Mouse (Mus musculus) limb, embryonic 14.5 days (tissue): Measurements from ENCODE around the gene Foxb2. TPM values are rescaled to one million over a fixed set of nuclear protein-coding genes. Genes with fewer than 3 reads are reported as not detected.

ENCODE experiments used
- ATAC-seq: fragments of 200-750 bp; cut with Nextera tagmentation; 2 replicates; pipeline ENCODE4 v1.8.0; 2017; ENCODE audit warnings: low read depth, moderate number of reproducible peaks, moderate TSS enrichment; ENCODE audit not compliant: low FRiP score
- DNase-seq: peaks from one replicate; pipeline ENCODE4 v3.0.0-alpha.2; 2015; ENCODE audit warnings: low spot score
- H3K27ac ChIP-seq: fragments of 300-500 bp; sonication (generic); replicated peaks from 2 replicates; pipeline ENCODE4 v1.5.1; 2014; ENCODE audit warnings: low read depth, mild to moderate bottlenecking, low read length, moderate library complexity, mixed read lengths
- H3K27me3 ChIP-seq: fragments of 300-500 bp; sonication (generic); 2 replicates; pipeline ENCODE4 v1.6.1; 2014; ENCODE audit warnings: low read length, mixed read lengths; ENCODE audit not compliant: control insufficient read depth, insufficient read depth
- H3K36me3 ChIP-seq: fragments of 300-500 bp; sonication (generic); 2 replicates; pipeline ENCODE4 v1.6.1; 2014; ENCODE audit warnings: mild to moderate bottlenecking, low read length, moderate library complexity, mixed read lengths; ENCODE audit not compliant: control insufficient read depth, insufficient read depth
- H3K4me1 ChIP-seq: fragments of 300-500 bp; sonication (generic); 2 replicates; pipeline ENCODE4 v1.6.1; 2014; ENCODE audit warnings: antibody characterized with exemption, low read length, mixed read lengths; ENCODE audit not compliant: control insufficient read depth, insufficient read depth
- H3K4me2 ChIP-seq: fragments of 300-500 bp; sonication (generic); replicated peaks from 2 replicates; pipeline ENCODE4 v1.6.1; 2014; ENCODE audit warnings: low read depth, mild to moderate bottlenecking, low read length, moderate library complexity; ENCODE audit not compliant: severe bottlenecking
- H3K4me3 ChIP-seq: fragments of 300-500 bp; sonication (generic); replicated peaks from 2 replicates; pipeline ENCODE4 v1.5.1; 2014; ENCODE audit warnings: low read length
- H3K9ac ChIP-seq: fragments of 300-500 bp; sonication (generic); 2 replicates; pipeline ENCODE4 v1.6.1; 2014; ENCODE audit warnings: mild to moderate bottlenecking, low read depth, low read length, moderate library complexity; ENCODE audit not compliant: severe bottlenecking
- H3K9me3 ChIP-seq: fragments of 300-500 bp; sonication (generic); 2 replicates; pipeline ENCODE4 v1.6.1; 2016; ENCODE audit warnings: low read length; ENCODE audit not compliant: control insufficient read depth
- POLR2A ChIP-seq: fragments of 200-500 bp; IDR thresholded peaks from 2 replicates; pipeline ENCODE4 v1.8.0; 2012; ENCODE audit warnings: inconsistent platforms, mild to moderate bottlenecking, moderate library complexity, borderline replicate concordance; ENCODE audit not compliant: insufficient read depth, insufficient read length; ENCODE audit errors: extremely low read depth
- WGBS: fragments of 180-500 bp; shearing (Covaris S2); extraction: QIAGEN DNeasy Blood & Tissue Kit; methylation state at CpG from one replicate; pipeline ENCODE4 v1.1.7; 2014; 5-methylcytosine and 5-hydroxymethylcytosine counted together
- polyA plus RNA-seq, 2 experiments: library from polyadenylated mRNA; depleted of rRNA in 1 of 2; stranded (reverse) in 1 of 2; unstranded in 1 of 2; fragments of >200 nt; fragmentation: Nextera tagmentation in 1 of 2; extraction: Ambion mirVana in 1 of 2; gene quantifications; 2 replicates each; pipeline versions ENCODE4 v1.2.1 to v1.2.3; 2012 to 2014

Gene Foxb2
- polyA plus RNA-seq (2012; rRNA removed) (0.11 and 0.40 TPM in 2 replicates), polyA plus RNA-seq (2014; fragmentation: Nextera tagmentation; extraction: Ambion mirVana) (not detected in 2 replicates)

DNA sequence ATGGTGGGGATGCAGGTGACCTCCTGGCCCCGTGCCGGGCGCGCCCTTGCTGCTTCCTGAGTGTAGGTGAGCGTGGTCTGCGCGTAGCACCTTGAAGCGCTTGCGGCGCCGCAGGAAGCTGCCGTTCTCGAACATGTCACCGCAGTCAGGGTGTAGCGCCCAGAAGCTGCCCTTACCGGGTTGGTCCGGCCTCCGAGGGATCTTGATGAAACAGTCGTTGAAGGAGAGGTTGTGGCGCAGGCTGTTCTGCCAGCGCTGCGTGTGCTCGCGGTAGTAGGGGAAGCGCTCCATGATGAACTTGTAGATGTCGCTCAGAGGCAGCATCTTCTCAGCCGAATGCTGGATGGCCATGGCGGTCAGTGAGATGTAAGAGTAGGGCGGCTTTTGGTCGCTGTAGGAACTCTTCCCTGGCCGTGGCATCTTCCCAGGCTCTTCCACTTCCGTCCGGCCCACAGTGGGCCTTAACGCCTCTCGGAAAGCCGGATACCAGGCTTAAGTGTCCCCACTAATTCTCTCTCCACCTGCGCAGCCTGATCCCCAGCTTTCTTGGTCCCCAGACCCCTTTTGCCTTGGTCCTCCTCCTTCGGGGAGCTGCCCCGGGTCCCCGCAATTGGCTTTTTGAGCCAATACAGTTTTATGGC is at the start of gene Foxb2:
Gene Foxb2 (minus strand): TSS at position 585 of the 641 bp plus-strand sequence.
- peaks cover 99% of the 10 kb centered on the region for H3K27me3 ChIP-seq
- ATAC-seq: no peak
- H3K4me2 ChIP-seq: peak within 1 kb of the TSS; percentile 78
- WGBS: 2% methylated on average over 40 of the region's 40 CpGs
- no peak within 1 kb of the TSS for H3K27ac ChIP-seq
- TF ChIP-seq POLR2A: no peak
- no peaks in the 10 kb centered on the region for H3K36me3 ChIP-seq
- peak within 1 kb of the TSS; percentile 44 for H3K4me3 ChIP-seq
- H3K9ac ChIP-seq: 0 out of 2 replicates have a peak within 1 kb of the TSS, but pooled peaks have one; percentile 34
- no peaks in the 10 kb centered on the region for H3K9me3 ChIP-seq
- DNase-seq: peak; percentile 26
- H3K4me1 ChIP-seq: peaks cover 22% of the 10 kb centered on the region; the same call in 1 of the 2 replicates

DNA sequence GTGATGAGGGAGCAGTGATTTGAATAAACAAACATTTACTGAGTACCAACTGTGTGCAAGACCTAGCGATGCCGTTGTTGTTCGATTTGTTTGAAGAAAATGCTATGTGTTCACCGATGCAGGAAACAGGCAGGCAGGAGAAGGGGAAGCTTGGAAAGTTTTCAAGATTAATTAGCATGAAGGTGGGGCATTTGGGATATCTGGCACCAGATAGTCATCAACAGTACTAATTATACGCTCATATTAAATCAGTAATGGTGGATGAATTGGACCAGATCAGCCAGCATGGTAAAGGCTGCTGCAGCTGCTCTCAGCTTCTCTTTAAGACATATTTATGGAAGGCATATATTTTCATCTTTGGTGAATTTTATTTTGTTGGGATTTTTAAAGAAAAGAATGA is 37.9 kb upstream of the Foxb2 start:
- WGBS: 84% methylated on average over 5 of the region's 5 CpGs

DNA sequence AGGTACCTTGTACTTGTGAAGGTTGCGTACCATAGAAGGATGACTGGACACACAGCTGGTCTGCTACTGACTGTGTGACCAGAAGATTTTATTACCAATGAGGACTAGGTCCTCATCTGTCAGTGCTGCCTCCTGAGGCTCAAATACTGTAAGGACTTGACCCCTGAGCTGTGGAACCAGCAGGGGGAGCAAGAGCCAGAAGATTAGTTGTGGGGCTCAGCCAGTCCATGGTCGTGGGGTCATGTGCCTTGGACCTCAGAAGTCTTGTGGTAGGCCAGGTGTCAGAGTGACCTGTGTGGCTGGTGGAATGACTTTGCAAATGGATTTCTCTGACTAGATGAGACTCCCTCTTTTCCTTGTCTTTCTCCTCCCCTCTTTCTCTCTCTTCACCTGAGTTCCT is 29.5 kb upstream of the Foxb2 start:
- H3K9me3 ChIP-seq: no peaks in the 10 kb centered on the region
- no peak overlapping the region for H3K27ac ChIP-seq
- DNase-seq (no peak), ATAC-seq (no peak)
- H3K4me2 ChIP-seq: no peak overlapping the region
- H3K9ac ChIP-seq: no peak overlapping the region
- no peak overlapping the region for H3K4me3 ChIP-seq
- no peaks in the 10 kb centered on the region for H3K27me3 ChIP-seq
- WGBS: 63% methylated on average over 2 of the region's 2 CpGs
- TF ChIP-seq POLR2A: no peak
- H3K4me1 ChIP-seq: no peaks in the 10 kb centered on the region
- no peaks in the 10 kb centered on the region for H3K36me3 ChIP-seq

More for the DNA sequence above, 37.9 kb upstream of the Foxb2 start:
- H3K27me3 ChIP-seq: no peaks in the 10 kb centered on the region
- no peak overlapping the region for H3K27ac ChIP-seq
- no peak for ATAC-seq
- H3K4me1 ChIP-seq: no peaks in the 10 kb centered on the region
- no peak overlapping the region for H3K4me2 ChIP-seq
- no peak overlapping the region for H3K9ac ChIP-seq
- no peaks in the 10 kb centered on the region for H3K9me3 ChIP-seq
- no peaks in the 10 kb centered on the region for H3K36me3 ChIP-seq
- TF ChIP-seq POLR2A: no peak
- DNase-seq: no peak
- no peak overlapping the region for H3K4me3 ChIP-seq

DNA sequence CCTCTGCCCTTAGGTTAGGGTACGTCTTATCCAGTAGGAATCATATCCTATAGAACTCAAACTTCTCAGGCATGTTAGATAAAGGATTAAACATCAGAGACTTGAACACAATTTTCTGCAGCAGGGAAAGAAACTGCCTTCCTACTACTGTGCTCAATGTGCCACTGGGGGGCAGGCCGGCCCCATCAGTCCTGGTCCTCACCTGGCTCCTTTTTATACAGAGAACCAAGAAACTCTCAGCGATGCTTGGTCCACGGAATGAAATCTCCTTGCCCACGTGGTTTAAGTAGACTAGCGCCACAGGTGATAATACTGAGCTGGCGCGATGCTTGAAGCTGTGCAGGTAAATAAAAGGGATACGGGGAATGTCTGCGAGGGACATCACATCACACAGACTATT is 26.1 kb upstream of the Foxb2 start:
- 53% methylated on average over 10 of the region's 10 CpGs for WGBS
- no peak for TF ChIP-seq POLR2A

DNA sequence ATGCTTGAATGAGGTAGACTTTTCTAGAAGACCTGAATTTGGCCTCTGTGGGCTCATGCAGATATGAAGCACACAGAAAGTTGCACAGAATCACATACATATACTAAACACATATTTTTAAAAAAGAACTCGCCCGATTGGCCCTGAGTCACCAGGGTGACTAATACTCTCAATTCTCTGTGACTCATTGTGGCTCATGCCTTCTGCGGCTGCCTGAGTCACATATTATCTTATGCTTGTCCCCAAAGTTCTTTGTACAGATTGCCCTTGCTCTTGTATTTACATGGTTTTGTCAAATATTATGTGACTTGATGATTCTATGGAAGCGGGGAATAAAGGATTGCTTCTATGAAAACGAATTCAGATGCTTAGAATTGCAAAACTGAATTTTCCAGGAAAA is 25.0 kb upstream of the Foxb2 start:
- Histone ChIP-seq H3K4me1 (no peaks in the 10 kb centered on the region), H3K27ac (no peak overlapping the region), H3K36me3 (no peaks in the 10 kb centered on the region), H3K9ac (no peak overlapping the region), H3K9me3 (no peaks in the 10 kb centered on the region), H3K4me2 (no peak overlapping the region), H3K27me3 (no peaks in the 10 kb centered on the region), H3K4me3 (no peak overlapping the region)
- ATAC-seq: no peak
- whole genome bisulfite sequencing: 89% methylated on average over 5 of the region's 5 CpGs
- no peak for TF ChIP-seq POLR2A
- DNase-seq: no peak

More for the DNA sequence above, 26.1 kb upstream of the Foxb2 start:
- Histone ChIP-seq H3K9ac (no peak overlapping the region), H3K4me1 (no peaks in the 10 kb centered on the region), H3K36me3 (no peaks in the 10 kb centered on the region), H3K27me3 (no peaks in the 10 kb centered on the region), H3K4me3 (no peak overlapping the region), H3K4me2 (no peak overlapping the region), H3K9me3 (no peaks in the 10 kb centered on the region), H3K27ac (no peak overlapping the region)
- ATAC-seq (no peak), DNase-seq (no peak)

DNA sequence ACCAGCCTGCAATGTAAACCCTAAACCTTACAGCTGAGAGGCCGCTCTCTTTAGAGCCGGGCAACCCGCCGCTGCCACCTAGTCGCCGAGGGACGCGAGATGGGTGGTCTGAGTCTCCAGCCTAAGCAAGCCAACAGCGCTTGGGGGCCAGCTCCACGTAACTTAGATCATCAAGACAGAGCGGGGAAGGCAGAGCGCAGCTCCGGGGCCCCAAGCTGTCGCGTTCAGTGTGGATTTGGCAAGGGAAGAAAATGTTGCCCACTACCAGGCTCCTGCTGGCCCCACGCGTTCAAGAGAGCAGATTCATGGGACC is 2.8 kb upstream of the Foxb2 start:
- ATAC-seq (no peak), DNase-seq (no peak)
- Histone ChIP-seq H3K4me3 (peak overlapping the region; percentile 16; the same call in 1 of the 2 replicates), H3K9ac (no peak overlapping the region), H3K4me2 (peak overlapping the region; percentile 8; the same call in 1 of the 2 replicates), H3K36me3 (no peaks in the 10 kb centered on the region), H3K9me3 (no peaks in the 10 kb centered on the region), H3K27me3 (peaks cover 87% of the 10 kb centered on the region), H3K27ac (no peak overlapping the region), H3K4me1 (peaks cover 22% of the 10 kb centered on the region; the same call in 1 of the 2 replicates)
- under 1% methylated on average over 17 of the region's 17 CpGs for WGBS
- TF ChIP-seq POLR2A: no peak
